Mouse (Mus musculus) liver, embryonic 14.5 days (tissue): ENCODE results near the gene Dtx1.

ENCODE experiments used
- CTCF ChIP-seq: IDR thresholded peaks from 2 replicates; pipeline ENCODE4 v1.5.1; 2016; ENCODE audit warnings: antibody characterized with exemption, low read depth, control low read depth
- EP300 ChIP-seq: IDR thresholded peaks from 2 replicates; pipeline ENCODE4 v1.6.1; 2016; ENCODE audit warnings: antibody characterized with exemption, low read depth

DNA sequence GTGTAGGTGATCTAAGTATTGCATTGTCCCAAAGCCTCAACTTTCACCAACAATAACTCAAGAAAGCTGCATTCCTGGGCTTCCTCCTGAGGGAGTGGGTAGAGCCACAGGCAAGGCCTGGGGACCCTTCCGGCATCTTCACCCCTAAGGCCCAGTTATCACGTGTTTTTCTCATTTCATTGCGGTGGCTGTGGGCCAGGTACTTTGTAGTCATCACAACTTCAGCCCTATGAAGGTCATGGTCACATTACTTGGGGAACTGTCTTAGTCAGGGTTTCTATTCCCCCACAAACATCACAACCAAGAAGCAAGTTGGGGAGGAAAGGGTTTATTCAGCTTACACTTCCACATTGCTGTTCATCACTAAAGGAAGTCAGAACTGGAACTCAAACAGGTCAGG is 41.1 kb upstream of the Dtx1 start:
- TF ChIP-seq CTCF (no peak), EP300 (no peak)
